Mouse (Mus musculus) forebrain, embryonic 11.5 days (tissue): ENCODE data around the gene Ugt1a9. TPM values are rescaled to one million over a fixed set of nuclear protein-coding genes. Genes with fewer than 3 reads are reported as not detected.
A peak's percentile ranks its signal among the peaks of the same experiment; 100 is the strongest.
"Not testable (repeated sequence)": the region's sequence is repeated elsewhere in the genome, so short reads cannot be mapped to it uniquely, and the experiment has no call there.

Source experiments
- ATAC-seq: fragments of 200-750 bp; cut with Nextera tagmentation; replicated peaks from 2 replicates; pipeline ENCODE4 v1.8.0; 2017; ENCODE audit warnings: moderate TSS enrichment; ENCODE audit not compliant: low FRiP score
- DNase-seq: peaks from one replicate; pipeline ENCODE4 v3.0.0-alpha.2; 2017; ENCODE audit warnings: low spot score
- H3K27ac ChIP-seq: fragments of 300-500 bp; sonication (generic); 2 replicates; pipeline ENCODE4 v1.5.1; 2014; ENCODE audit warnings: low read depth, low read length
- H3K27me3 ChIP-seq: fragments of 300-500 bp; sonication (generic); 2 replicates; pipeline ENCODE4 v1.6.1; 2014; ENCODE audit warnings: mild to moderate bottlenecking, low read length, mixed read lengths; ENCODE audit not compliant: control insufficient read depth, insufficient read depth
- H3K36me3 ChIP-seq: fragments of 300-500 bp; sonication (generic); 2 replicates; pipeline ENCODE4 v1.6.1; 2014; ENCODE audit warnings: mild to moderate bottlenecking, low read length, moderate library complexity, mixed read lengths; ENCODE audit not compliant: control insufficient read depth, insufficient read depth
- H3K4me1 ChIP-seq: fragments of 300-500 bp; sonication (generic); replicated peaks from 2 replicates; pipeline ENCODE4 v1.6.1; 2014; ENCODE audit warnings: low read length, mixed read lengths; ENCODE audit not compliant: control insufficient read depth, insufficient read depth
- H3K4me2 ChIP-seq: fragments of 300-500 bp; sonication (generic); 2 replicates; pipeline ENCODE4 v1.6.1; 2014; ENCODE audit warnings: low read depth, mild to moderate bottlenecking, low read length, moderate library complexity, mixed read lengths; ENCODE audit not compliant: severe bottlenecking
- H3K4me3 ChIP-seq: fragments of 300-500 bp; sonication (generic); 2 replicates; pipeline ENCODE4 v1.5.1; 2014; ENCODE audit warnings: low read depth, low read length
- H3K9ac ChIP-seq: fragments of 300-500 bp; sonication (generic); 2 replicates; pipeline ENCODE4 v1.6.1; 2014; ENCODE audit warnings: low read length
- H3K9me3 ChIP-seq: fragments of 300-500 bp; sonication (generic); 2 replicates; pipeline ENCODE4 v1.6.1; 2016; ENCODE audit warnings: low read length, mixed read lengths; ENCODE audit not compliant: control insufficient read depth
- WGBS: fragments of 180-500 bp; shearing (Covaris S2); extraction: QIAGEN DNeasy Blood & Tissue Kit; methylation state at CpG from one replicate; pipeline ENCODE4 v1.1.7; 2014; 5-methylcytosine and 5-hydroxymethylcytosine counted together
- polyA plus RNA-seq: library from polyadenylated mRNA; unstranded; fragments of >200 nt; fragmentation: Nextera tagmentation; extraction: Ambion mirVana; gene quantifications from 2 replicates; pipeline ENCODE4 v1.2.1, GENCODE M21; 2014

The Ugt1a9 gene
- polyA plus RNA-seq, 1 experiment from 2014 or later = not detected

DNA sequence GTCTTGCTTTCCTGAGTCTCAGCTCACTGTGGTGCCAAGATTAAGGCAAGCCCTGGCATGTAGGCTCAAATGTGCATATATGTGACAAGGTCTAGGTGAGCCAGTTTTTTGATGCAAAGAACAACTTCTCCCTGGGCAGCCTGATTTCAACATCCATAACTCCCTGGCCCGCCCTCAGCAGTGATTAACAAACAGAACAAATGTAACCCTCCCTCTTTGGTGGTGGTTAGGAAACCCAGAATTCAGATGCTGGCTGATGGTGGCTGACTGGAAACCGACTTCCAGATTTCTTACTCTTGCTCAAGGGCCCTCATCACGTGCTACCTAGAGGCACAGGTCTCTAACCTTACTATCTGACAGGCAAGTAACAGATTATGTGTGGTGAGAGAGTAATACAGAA, 32.4 kb downstream of the Ugt1a9 start, which contains the start of gene Ugt1a6b:
Ugt1a6b (plus strand) TSS at position 234 of the 400 bp plus-strand sequence.
- not testable (repeated sequence) for H3K27ac ChIP-seq, H3K9me3 ChIP-seq, DNase-seq, ATAC-seq, H3K9ac ChIP-seq, H3K36me3 ChIP-seq, H3K4me3 ChIP-seq, H3K27me3 ChIP-seq, H3K4me1 ChIP-seq, H3K4me2 ChIP-seq
- WGBS = 75% methylated on average over 2 of the region's 3 CpGs

GRCm38 (mm10) chr1:88103697-88104468, 33.3 kb downstream of the Ugt1a9 start:
- H3K27me3 ChIP-seq, H3K4me2 ChIP-seq, ATAC-seq: not testable (repeated sequence)

DNA sequence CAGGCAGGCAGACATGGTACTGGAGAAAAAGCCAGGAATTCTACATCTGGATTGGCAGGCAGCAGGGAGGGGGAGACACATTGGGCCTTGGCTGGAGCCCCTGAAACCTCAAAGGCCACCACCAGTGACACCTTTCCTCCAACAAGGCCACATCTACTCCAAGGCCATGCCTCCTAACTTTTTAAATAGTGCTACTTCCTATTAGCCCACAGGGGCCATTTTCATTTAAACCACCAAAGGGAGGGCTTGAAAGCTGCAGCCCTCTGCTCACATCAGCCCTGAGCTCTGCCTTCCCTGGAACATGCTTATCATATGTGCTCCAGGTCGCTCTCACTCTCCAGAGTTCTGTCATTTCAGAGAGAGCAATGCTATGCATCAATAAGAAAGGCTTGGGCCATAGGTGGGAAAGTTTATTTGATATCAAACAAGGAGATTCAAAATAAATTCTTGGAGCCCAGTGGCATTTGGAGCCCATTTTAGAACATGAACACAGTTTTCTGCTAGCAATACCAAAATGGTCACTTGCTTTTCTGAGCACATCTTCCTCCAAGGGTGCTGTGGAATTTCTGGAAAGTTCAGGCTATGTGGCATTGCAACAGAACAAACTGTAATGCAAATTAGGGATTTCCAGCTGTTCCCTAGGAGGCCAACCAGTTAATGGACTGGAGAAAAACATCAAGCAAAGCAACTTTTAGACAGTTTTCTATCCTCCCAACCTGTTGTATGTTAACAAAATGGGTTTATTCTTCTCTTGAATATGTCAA, 34.2 kb downstream of the Ugt1a9 start:
- no peak for DNase-seq
- 94% methylated on average over 1 of the region's 1 CpGs for WGBS
- H3K4me3 ChIP-seq = no peak overlapping the region
- H3K4me1 ChIP-seq = no peaks in the 10 kb centered on the region
- no peaks in the 10 kb centered on the region for H3K36me3 ChIP-seq
- no peak overlapping the region for H3K9ac ChIP-seq
- no peak overlapping the region for H3K27ac ChIP-seq
- H3K9me3 ChIP-seq = no peaks in the 10 kb centered on the region
- no peak for ATAC-seq
- H3K27me3 ChIP-seq = no peaks in the 10 kb centered on the region
- no peak overlapping the region for H3K4me2 ChIP-seq

More at GRCm38 (mm10) chr1:88103697-88104468, 33.3 kb downstream of the Ugt1a9 start:
- H3K4me1 ChIP-seq, H3K9ac ChIP-seq, DNase-seq, H3K4me3 ChIP-seq, H3K36me3 ChIP-seq, H3K9me3 ChIP-seq, H3K27ac ChIP-seq: not testable (repeated sequence)
- WGBS = 80% methylated on average over 4 of the region's 5 CpGs

GRCm38 (mm10) chr1:88105656-88106055, 35.1 kb downstream of the Ugt1a9 start:
- H3K9me3 ChIP-seq = no peaks in the 10 kb centered on the region
- H3K4me1 ChIP-seq = no peaks in the 10 kb centered on the region
- no peak overlapping the region for H3K27ac ChIP-seq
- no peak for ATAC-seq
- H3K4me3 ChIP-seq = no peak overlapping the region
- no peaks in the 10 kb centered on the region for H3K27me3 ChIP-seq
- H3K36me3 ChIP-seq = no peaks in the 10 kb centered on the region
- no peak overlapping the region for H3K9ac ChIP-seq
- no peak overlapping the region for H3K4me2 ChIP-seq
- DNase-seq = no peak
- 73% methylated on average over 2 of the region's 2 CpGs for WGBS

GRCm38 (mm10) chr1:88109027-88109557, 38.5 kb downstream of the Ugt1a9 start:
- H3K4me3 ChIP-seq, ATAC-seq, H3K27ac ChIP-seq, H3K36me3 ChIP-seq, H3K9me3 ChIP-seq, H3K4me1 ChIP-seq, H3K9ac ChIP-seq, DNase-seq, H3K4me2 ChIP-seq, H3K27me3 ChIP-seq: not testable (repeated sequence)
- 83% methylated on average over 2 of the region's 2 CpGs for WGBS

DNA sequence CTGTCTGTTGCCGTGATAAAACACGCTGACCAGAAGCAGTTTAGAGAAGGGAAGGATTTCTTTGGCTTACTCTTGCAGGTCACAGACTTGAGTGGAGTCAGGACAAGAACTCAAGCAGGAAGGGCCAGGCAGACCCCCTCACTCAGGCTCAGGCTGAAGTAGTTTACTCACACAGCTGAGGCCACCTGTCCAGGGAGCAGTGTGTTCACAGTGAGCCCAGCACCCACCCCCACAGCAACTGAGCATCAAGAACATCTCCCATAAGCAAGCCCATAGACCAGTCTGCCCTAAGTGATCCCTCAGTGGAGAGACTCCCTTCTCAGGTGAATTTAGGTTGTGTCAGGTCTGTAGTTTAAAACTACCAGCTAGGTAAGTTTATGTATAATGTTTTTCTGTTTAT, 39.0 kb downstream of the Ugt1a9 start:
- not testable (repeated sequence) for H3K4me1 ChIP-seq, ATAC-seq, H3K4me2 ChIP-seq, H3K27me3 ChIP-seq, DNase-seq, H3K9me3 ChIP-seq, H3K27ac ChIP-seq, H3K9ac ChIP-seq, H3K4me3 ChIP-seq, H3K36me3 ChIP-seq
- 93% methylated on average over 2 of the region's 2 CpGs for WGBS

- H3K27ac ChIP-seq, H3K27me3 ChIP-seq, DNase-seq, H3K4me1 ChIP-seq, H3K9me3 ChIP-seq, H3K9ac ChIP-seq, H3K4me2 ChIP-seq, ATAC-seq, H3K36me3 ChIP-seq, H3K4me3 ChIP-seq: not testable (repeated sequence)
- 93% methylated on average over 6 of the region's 6 CpGs for WGBS
Measured at GRCm38 (mm10) chr1:88112769-88113168, 42.2 kb downstream of the Ugt1a9 start.

- 0 out of 2 replicates have a peak, but pooled peaks have one; percentile 12 for ATAC-seq
- not testable (repeated sequence) for H3K4me1 ChIP-seq, H3K9ac ChIP-seq, H3K9me3 ChIP-seq, H3K4me2 ChIP-seq, H3K4me3 ChIP-seq, DNase-seq, H3K36me3 ChIP-seq, H3K27ac ChIP-seq, H3K27me3 ChIP-seq
- WGBS = 11% methylated on average over 3 of the region's 4 CpGs
Measured at GRCm38 (mm10) chr1:88120550-88120949, 50.0 kb downstream of the Ugt1a9 start.
